Mouse (Mus musculus) kidney, postnatal 25 days (tissue): Measurements from ENCODE around the gene Cemip2.
A peak's percentile ranks its signal among the peaks of the same experiment; 100 is the strongest.

ENCODE experiments used
- DNase-seq, 2 experiments: peaks; one replicate each; pipeline ENCODE4 v3.0.0; 2021; ENCODE audit warnings: mixed read lengths in 2 of 2

Gene Cemip2

DNA sequence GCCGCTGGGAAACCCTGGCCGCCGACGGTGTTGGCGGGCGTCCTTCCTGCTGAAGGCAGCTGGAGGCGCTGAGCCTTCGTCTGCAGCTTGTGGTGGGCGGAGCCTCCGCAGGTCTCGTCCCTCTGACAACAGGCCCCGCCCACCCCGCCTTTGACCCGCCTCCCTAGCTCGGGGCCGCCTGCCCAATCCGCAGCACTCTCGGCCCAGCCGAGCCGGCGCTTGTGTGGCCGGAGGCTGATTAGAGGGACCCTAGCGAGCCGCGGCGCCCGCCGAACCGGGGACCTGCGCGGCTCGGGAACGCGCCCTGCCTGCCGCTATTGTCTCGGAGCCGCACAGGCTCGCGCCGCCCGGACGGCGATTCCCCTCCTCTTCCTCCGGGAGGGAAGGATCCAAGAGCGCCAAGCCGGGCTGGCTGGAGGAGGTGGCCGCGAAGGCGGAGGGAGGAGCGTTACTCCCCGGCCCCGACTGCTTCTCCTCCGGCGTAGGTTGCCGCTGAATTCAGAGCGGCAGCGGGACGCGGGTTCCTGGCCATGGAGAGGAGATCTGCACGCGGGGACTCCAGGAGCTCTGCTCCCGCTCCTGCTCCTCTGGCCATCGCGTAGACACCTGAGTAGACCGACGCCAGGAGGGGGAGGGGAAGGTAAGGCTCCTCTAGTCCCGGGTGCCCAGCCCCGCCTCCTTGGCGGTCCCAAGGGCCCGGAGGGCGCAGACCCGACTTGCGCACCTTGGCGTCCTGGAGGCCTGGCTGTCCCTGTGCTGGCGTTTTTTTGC lies at the start of gene Cemip2:
TSS of gene Cemip2 (plus strand) at position 196 of the 771 bp plus-strand sequence.
- peak; percentile 99 for DNase-seq

DNA sequence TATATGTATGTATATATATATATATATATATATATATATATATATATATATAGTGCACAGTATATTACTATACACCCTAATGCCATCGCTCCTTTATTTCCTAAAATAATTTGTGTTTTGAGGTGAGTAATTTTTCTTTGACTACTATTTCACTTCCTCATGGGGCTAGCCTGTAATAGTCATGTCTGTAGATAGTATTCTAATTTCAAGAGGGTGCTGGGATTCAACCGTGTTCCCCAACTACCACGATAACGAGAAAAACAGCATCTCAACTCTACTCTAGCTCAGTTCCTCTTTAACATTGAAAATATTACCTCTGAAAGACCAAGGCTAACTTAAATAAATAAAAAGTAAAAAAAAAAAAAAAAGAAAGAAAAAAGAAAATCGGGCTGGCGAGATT lies 49.8 kb upstream of the Cemip2 start:
- no peak for DNase-seq

DNA sequence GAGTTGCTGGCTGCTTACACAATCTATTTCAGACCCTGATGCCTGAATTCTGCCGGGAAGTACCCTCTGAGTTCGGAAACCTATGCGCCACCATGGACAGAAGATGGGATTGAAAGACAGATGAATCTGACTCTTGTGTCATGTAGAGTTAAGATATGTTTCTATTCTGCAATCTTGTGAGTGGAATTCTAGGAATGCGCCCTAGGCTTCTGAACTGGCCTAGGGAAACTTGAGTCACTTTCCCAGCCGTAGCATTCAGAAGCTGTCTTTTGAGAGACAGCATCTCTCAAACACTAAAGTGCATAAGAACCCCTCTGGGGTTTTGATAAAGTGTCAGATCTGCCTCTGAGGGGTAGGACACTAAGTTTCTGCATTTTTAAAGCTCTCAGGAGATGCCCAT lies 46.3 kb upstream of the Cemip2 start:
- no peak for DNase-seq

DNA sequence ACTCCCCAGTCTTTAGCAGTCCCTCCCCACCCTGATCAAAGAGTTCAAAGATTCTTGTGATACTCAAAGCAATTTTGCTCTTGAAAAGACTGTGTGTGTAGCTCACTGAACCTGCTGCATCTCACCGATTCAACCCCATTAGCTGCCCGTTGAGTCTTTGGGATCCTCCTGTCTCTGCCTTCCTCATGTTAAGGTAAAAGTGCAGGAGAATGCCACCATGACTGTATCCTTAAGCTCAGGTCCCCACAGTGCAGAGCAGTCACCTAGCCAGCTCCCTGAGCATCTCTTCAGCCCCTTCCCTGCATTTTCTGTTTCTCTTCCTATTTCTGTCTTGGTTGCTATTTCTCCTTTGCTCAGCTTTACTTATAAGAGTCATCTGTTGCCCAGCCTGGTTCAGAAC lies 45.0 kb upstream of the Cemip2 start:
- no peak for DNase-seq

DNA sequence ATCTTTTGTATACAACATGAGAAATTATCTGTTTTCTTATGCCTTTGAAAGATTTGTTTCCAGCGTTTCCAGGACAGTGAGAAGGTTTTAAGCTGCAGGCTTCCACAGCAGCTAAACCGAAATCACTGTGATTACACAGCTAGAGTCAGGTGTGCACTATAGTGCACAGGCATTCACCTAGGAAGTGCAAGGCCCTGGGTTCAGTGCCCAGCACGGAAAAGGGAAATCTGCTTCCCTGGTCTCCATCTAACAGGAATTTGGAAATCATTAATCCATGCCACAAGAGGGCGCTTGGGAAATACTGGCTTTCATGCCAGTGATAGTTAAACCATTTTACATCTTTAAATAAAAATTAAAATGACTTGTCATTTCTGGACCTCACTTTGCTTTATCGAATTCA lies 44.0 kb upstream of the Cemip2 start:
- DNase-seq: peak in 1 of 2 experiments; percentile 64

DNA sequence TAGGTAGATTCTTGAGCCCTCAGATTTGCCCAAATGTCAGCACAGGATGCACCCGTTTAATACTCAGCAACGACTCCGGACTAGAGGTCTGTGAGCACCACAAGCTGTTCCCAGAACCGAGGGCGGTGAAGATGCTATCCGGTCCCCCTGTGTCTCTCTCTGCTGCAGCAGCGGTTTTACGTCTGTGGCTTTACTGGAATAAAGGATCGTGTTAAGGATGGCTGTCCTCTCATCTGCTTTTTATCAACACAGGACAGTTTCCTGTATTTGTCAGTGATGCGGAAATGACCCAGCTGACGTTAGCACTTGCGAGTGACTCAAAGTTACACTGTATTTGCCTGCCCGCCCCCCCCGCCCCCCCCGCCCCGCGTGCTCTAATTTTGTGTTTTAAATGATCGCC lies 40.7 kb upstream of the Cemip2 start:
- peak; percentile 45 to 65 for DNase-seq

DNA sequence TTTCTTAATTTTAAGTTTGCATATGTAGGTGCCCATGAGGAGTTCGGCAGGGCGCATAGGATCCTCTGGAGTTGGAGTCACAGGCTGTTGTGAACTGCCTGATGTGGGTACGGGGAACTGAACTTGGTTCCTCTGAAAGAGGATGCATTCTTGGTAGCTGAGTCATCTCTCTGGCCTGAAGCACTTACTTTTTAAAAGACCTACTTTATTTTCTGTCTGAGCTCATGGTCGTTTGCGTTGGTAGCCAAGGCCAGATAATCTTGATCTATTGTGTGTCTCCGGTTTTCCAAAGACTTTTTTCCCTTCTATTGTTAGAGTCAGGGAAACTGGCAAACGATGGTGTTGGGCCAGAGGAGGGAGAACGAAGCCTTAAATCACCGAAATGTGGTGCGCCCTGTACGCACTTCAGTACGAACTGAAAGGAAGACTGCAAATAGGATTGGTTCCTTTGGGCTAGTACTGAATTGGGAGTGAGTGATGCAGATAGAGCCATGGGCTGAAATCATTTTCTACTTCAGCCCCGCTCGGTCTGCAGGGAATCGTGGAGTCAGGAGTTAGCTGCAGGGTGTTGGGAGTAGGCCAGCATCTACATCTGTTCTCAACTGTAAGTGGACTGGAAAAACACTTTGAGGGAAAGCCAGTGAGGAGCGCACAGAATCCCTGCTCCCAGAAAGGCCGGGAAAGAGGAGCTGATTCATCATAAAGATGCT lies 40.1 kb upstream of the Cemip2 start:
- DNase-seq: peak; percentile 46 to 55

DNA sequence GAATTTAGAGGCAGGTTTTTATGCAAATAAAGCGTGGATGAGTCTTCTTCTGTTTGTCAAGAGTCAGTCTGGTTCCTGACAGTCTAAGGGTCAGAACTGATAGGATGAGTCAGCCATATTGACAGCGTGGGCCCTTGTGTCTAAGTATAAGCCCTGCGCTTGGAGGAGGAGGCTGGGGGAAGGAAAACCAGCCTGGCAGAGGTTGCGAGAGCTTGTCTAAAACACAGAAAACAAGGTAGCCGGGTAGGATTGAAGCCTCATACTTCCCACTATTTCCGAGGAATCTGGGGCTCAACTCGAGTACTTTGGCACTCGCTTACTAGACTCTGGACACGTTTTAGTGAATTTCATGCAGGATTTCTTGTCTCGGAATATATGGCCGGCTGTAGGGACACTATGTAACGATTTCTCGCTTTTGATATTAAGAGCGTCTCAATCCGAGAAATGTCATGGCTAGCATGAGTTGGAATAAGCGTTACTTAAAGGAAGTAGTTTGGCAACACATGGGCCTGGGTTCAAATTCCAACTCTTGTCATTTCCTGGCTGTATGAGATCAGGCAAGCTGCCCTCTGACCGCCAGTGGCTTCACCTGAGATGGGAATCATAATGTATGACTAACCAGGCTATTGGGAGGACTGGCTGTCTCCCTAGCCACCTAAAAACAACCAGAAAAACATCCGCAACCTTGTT lies 39.4 kb upstream of the Cemip2 start:
- DNase-seq: no peak

DNA sequence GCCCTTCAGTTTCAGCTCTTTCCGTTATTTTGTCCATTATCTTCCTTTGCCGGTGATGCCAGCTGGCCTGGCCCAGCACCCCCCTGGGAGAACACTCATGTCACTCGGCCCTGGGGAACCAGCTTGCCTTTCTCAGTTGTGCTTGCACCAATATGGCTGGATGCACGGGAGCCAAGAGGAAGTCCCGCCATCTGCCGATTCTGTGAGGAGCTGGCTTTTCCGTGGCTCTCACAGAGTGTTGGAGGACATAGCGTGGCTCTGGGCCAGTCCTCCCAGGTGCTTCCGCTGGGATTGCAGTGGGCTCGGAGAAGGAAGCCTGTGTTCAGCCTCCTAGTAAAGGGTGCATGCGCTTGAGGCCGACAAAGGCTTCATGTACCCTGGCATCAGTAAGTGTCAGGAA lies 36.0 kb upstream of the Cemip2 start:
- peak in 1 of 2 experiments; percentile 53 for DNase-seq

DNA sequence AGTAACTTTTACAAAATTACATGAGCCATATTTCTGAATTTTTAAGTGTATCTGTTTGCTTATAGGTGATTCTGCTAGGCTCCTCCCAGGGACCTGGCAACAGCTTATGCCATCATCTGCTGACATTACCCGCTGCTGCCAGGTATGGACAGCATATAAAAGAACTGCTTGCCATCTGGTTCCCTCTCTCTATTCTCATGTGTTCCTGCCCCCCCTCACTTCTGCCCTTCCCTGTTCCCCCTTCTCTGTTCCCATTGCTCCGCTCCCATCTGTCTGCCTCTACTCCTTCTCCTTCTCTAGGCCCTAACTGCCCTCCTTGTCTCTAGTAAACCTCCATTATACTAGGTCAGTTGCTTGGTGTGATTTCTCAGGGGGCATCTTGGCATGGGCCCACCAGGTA lies 32.6 kb upstream of the Cemip2 start:
- DNase-seq: no peak

DNA sequence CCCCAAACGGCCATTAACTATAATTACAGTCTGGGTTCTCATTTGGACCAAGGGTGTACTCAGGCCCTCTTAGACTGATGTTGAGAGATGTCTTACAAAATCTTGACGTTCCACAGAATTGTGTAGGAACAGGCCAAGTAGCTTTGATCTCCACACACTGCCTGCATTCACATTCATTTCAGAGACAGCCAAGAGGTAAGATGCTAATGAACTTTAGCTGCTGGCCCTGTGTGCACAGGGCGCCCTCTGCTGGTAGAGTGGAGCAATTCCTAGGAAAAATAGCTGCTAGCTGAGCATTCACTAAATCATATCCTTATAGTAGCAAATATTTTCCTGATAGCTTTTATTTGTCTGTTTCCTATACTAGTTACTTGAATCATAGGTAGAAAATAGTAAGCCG lies 30.8 kb upstream of the Cemip2 start:
- DNase-seq: peak; percentile 72 to 73

DNA sequence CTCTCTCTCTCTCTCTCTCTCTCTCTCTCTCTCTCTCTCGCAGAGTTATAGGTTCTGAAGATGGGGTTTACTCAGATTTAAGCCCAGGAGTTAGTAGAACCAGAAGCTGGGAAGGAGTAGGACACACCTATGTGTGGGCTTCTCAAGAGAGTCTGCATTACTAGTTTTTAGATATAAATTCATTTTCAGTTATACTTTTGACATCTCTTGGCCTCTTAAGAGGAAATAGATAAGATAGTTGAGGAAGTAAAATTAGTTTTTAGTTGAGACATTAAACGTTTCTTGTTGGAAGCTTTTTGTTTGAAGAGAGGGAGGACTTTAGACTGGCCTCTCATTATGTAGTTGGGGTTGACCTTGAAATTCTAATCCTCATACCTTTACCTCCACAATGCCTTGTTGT lies 28.0 kb upstream of the Cemip2 start:
- DNase-seq: no peak

DNA sequence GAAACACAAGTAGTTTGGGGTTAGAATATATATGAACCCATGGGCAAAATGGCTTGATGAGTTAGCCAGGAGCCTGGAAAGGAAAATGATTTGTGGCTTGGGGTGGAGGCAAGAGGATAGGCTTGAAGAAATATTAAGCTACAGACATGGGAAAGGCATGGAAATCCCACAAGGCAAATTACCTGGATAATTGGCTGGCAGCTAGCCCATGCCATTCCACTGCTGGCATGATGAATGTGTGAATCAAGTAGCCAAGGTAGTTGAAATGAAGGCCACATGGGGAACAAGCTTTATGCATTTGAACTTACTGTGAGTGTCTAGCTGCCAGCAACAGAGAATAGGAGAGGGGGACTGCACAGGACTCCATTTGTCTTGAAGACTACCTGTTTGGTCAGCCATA lies 16.5 kb upstream of the Cemip2 start:
- DNase-seq: peak in 1 of 2 experiments; percentile 8

DNA sequence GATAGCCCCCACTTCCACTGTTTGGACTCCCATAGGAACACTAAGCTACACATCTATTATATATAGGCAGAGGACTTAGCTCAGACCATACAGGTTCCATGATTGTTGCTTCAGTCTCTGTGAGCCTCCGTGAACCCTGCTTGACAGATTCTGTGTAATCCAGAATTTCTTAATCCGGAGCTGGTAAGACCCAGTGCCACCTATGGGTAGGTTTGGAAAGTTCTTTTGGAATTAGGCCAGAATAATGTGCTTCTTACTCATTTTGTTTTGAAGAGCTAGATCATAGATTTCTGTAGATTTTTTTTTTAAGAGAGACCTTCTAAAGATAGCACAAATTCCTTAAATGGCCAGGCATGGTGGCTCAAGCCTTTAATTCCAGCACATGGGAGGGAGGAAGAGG lies 14.1 kb upstream of the Cemip2 start:
- no peak for DNase-seq

DNA sequence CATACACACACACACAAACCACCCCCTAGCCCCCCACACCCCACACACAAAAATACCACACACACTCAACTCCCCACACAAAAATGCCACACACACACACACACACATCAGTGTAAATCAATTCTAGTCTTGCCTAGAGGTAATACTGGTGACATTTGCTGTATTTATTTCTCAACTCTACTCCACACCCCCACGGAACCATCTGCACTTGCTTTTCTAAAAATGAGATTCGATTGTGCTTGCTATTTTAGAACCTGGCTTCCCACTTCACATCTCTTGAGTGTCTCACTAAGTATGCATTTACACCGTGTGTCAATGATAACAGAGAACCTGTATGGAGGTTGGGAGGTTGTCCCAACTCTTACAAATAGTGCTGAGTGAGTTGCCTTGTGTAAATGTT lies 13.4 kb upstream of the Cemip2 start:
- DNase-seq: no peak

DNA sequence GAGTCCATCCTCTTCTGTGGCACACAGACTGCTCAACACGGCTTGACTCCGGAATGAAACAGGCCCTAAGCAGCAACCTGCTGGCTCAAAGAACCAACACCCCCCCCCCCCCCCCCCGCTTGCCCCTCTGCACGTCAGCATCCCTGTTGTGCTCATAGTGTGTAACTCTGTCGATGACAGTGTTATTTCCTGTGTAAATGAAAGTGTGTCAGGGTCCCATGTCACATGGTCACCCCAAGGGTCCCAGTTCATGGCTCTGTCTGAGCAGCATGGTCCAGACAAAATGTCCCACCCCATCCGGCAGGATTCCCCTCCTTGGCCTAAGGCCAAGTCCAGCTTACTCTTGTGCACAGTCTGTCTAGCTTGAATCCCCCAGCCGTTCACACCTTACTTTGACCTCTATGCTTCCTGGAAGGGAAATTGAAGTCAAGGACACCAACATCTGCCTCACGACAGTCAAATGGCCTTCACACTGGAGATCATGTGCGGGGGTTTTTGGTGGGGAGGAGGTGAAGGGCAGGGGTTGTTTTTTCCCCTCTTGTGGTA lies 10.6 kb upstream of the Cemip2 start:
- DNase-seq: peak in 1 of 2 experiments; percentile 41

DNA sequence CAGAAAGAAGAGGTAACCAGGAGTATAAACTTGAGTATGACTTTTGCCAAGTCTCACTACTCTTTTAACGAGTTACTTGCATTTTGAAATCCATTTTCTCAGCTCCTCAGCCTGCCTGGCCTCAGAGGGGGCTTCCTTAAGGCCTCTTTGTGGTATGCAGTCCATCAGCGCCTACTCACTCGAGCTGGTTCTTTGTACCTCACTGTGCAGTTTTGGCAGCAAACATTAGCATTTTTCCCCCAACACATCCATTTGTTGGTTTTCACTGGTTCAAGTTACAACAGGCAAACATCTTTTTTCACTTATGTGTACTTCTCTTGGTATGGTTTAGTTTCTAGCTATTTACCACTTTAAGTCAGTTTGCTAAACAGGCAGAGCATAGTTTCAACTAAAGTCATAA lies 8.3 kb upstream of the Cemip2 start:
- no peak for DNase-seq

DNA sequence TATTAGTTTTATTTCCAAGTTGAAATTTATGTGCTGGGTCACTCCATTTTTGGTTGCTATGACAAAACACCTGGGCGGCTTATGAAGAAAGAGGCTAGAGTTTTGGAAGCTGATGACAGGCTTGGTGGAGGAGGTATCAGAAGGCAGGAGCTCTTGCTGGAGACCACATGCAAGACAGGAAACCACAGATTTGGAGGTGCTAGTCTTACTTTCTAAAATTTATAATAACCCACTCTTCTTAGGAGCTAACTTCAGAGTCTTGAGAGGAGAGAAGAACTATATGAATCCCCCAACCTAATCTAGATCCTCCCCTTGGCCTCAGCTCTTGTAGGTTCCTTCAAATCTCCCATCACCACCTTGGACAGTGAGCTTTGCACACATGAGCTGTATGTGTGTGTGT lies 6.6 kb upstream of the Cemip2 start:
- DNase-seq: no peak

DNA sequence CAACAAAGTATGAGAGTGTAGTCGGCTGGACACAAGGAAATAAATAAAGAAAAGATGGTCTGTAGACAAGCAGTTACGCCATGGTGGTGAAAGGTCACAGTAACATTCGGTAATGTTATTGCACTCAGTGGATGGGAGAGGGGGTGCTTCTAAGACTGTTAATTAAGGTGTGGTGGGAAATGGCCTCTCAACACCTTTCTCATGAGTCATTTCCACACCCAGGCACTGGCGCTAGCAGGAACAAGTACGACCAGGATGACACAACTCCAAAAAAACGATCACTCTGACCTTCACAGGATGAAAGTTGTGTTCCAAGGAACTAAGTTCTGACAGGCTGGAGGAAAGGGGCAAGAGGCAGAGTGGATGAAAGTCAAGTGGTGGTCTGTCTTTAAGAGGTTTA lies 4.5 kb upstream of the Cemip2 start:
- no peak for DNase-seq

DNA sequence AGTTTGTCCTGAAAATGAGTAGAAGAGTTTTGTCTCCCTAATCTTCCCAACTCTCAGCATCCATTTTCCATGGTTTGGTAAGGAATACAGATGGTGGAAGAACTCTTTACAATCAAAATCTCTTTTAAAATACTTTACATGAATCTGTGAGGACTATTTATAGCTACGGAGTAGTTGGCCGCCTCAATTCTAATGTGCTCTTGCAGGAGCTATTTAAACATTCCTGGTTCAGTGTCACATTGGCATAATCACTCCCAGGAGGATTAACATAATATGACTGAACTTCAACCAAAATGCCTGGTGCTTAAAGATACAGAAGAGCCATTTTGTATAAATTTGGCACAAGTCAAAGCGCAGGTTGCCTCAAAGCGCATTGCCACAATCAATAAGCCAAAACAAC lies 2.5 kb upstream of the Cemip2 start:
- no peak for DNase-seq

DNA sequence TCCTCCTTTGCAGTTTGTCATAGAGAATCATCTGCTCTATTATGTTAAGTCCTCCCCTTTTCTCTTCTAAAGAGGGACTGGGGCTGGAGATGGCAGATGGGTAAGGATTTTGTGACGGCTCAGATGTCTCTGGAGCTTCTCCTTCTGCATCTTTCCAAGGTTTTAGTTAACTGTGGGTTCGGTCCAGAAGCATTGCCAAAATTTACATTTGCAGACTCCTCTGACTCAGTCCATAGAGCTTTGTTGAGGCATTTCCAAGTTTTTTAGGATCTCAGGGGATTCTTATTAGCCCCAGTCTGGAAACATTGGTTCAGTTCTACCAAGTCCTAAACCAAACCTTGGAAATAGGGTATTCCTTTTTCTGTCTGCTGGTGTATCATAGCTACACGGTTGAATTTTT lies 1.5 kb upstream of the Cemip2 start:
- DNase-seq: no peak

DNA sequence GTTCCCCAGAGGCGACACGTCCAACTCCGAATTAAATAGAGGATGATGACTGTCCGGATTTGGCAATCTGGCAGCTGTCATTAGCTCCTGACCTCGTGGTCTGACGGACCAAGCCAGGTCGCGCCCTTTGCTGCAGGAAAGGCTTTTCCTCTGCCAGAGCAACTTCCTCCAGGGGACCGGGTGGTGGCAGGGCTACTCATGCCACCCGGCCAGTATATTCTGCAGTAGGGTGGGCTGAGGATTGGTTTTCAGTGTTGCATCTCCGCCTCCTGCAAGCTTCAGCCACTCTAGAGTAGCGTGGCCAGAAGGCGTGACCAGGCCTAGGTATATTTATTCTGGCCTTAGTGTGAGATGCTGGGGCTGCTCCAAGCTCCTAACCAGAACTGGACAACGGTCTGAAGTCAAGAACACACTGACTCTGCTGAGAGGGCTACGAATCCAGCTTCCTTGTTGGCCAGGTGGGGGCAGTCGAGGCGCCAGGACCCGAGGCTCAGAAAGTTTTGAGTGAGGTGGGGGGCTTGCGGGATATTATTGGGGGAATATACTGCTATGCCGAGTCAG lies 891 bp upstream of the Cemip2 start:
- peak; percentile 55 to 63 for DNase-seq

DNA sequence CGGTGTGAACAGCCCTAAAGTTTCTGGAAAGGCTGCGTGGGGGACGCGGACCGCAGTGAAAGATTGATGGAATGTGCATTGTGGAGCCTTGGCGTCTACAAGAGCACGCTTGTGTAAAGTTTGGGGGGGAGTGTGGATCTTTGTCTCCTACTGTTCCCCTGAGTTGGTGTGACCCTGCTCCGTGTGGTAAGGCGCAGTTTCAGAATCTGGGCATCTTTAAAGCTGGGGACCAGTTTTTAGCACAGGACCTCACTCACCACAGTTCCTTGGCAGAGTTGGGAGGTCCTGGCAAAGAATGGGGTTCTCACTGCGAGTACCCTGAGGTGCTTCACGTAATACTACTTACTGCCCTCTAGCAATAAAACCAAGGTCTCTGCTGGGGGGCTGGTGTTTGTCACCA lies 964 bp downstream of the Cemip2 start:
- DNase-seq: no peak
